Mouse (Mus musculus): ENCODE results near the gene Abl2. TPM values are rescaled to one million over a fixed set of nuclear protein-coding genes. Genes with fewer than 3 reads are reported as not detected.

Abl2 gene
- total and polyA plus RNA-seq, 3 experiments, result 10.0 to 19.8 (median 15.5) TPM

GRCm38 (mm10) chr1:156593267-156593666 lies 34.7 kb downstream of the Abl2 start:
- Histone ChIP-seq H3K27me3 (replicated peaks) (no peaks in the 10 kb centered on the region), H3K4me3 (replicated peaks in 1 of 3; ENCODE audit: low read depth in 2 of 3, low read length in 2 of 3, poor library complexity in 1 of 3) (no peak overlapping the region), H3K27ac (ENCODE audit: insufficient read depth, low read depth) (no peak overlapping the region), H3K36me3 (replicated peaks in 1 of 2; ENCODE audit: control insufficient read depth in 1 of 2, insufficient read depth in 1 of 2, low read length in 1 of 2) (peaks cover 0 to 17% of the 10 kb centered on the region in 2 experiments), H3K9ac (ENCODE audit: insufficient read depth, low read depth) (no peak overlapping the region), H3K9me3 (replicated peaks; ENCODE audit: low read length) (no peaks in the 10 kb centered on the region), H3K4me2 (ENCODE audit: insufficient read depth, low read depth, poor library complexity, severe bottlenecking) (no peak overlapping the region), H3K79me2 (replicated peaks; ENCODE audit: control insufficient read depth, extremely low read depth, insufficient read depth, poor library complexity, severe bottlenecking) (0 out of 2 replicates have a peak, but pooled peaks cover 4% of the 10 kb centered on the region), H3K4me1 (ENCODE audit: control insufficient read depth in 1 of 2, insufficient read depth in 2 of 2) (peaks cover 0 to 9% of the 10 kb centered on the region in 2 experiments; a peak in 3 of 4 replicates)
- dilution Hi-C loops (cut with MboI; ENCODE audit: extremely low pct_ligation_motif_present, extremely low pct_unique_long_range_greater_than_20kb, low sequenced_read_pairs) (no loop called here), in situ Hi-C loops (cut with MboI; ENCODE audit: low pct_ligation_motif_present, low pct_unique_long_range_greater_than_20kb, low sequenced_read_pairs) (no loop called here)
- no peak for DNase-seq (ENCODE audit: extremely low read depth)
- TF ChIP-seq BHLHE40 (IDR thresholded peaks at IDR 0.05; ENCODE audit: low read depth, low read length) (no peak), NELFE (IDR thresholded peaks at IDR 0.05; ENCODE audit: low read depth, low read length) (no peak), UBTF (IDR thresholded peaks at IDR 0.05; ENCODE audit: low read depth, low read length) (no peak), PAX5 (IDR thresholded peaks at IDR 0.05; ENCODE audit: low read length) (no peak), ELF1 (IDR thresholded peaks at IDR 0.05; ENCODE audit: low read depth, low read length) (no peak), MAFK (IDR thresholded peaks at IDR 0.05; ENCODE audit: insufficient replicate concordance, low read length) (no peak), POLR2AphosphoS2 (IDR thresholded peaks at IDR 0.05; ENCODE audit: low read depth, low read length) (no peak), USF2 (conservative IDR thresholded peaks at IDR 0.05; ENCODE audit: low read depth, low read length) (no peak), MXI1 (IDR thresholded peaks at IDR 0.05; ENCODE audit: low read depth, low read length) (no peak), TBP (conservative IDR thresholded peaks at IDR 0.05; ENCODE audit: low read depth, low read length) (no peak), IRF4 (IDR thresholded peaks at IDR 0.05; ENCODE audit: low read depth, low read length) (no peak), CHD2 (IDR thresholded peaks at IDR 0.05; ENCODE audit: low read length) (no peak), POLR2A (IDR thresholded peaks at IDR 0.05; ENCODE audit: low read depth, low read length) (no peak), RAD21 (IDR thresholded peaks at IDR 0.05; ENCODE audit: low read depth, low read length) (no peak), SIN3A (IDR thresholded peaks at IDR 0.05; ENCODE audit: low read length) (no peak), ZC3H11A (IDR thresholded peaks at IDR 0.05; ENCODE audit: low read depth, low read length) (no peak), E2F4 (IDR thresholded peaks at IDR 0.05; ENCODE audit: insufficient replicate concordance, low read depth, low read length) (no peak), MAZ (IDR thresholded peaks at IDR 0.05; ENCODE audit: low read depth, low read length) (no peak), RCOR1 (conservative IDR thresholded peaks at IDR 0.05; ENCODE audit: low read depth, low read length) (no peak)

GRCm38 (mm10) chr1:156597089-156597488 lies 38.5 kb downstream of the Abl2 start:
- dilution Hi-C loops (cut with MboI; ENCODE audit: extremely low pct_ligation_motif_present, extremely low pct_unique_long_range_greater_than_20kb, low sequenced_read_pairs), result no loop called here
- Histone ChIP-seq H3K36me3 (replicated peaks in 1 of 2; ENCODE audit: control insufficient read depth in 1 of 2, insufficient read depth in 1 of 2, low read length in 1 of 2) (peaks cover 0 to 10% of the 10 kb centered on the region in 2 experiments), H3K4me2 (ENCODE audit: insufficient read depth, low read depth, poor library complexity, severe bottlenecking) (no peak overlapping the region), H3K4me1 (ENCODE audit: control insufficient read depth in 1 of 2, insufficient read depth in 2 of 2) (peaks cover 0 to 13% of the 10 kb centered on the region in 2 experiments; a peak in 3 of 4 replicates), H3K9ac (ENCODE audit: insufficient read depth, low read depth) (no peak overlapping the region), H3K79me2 (replicated peaks; ENCODE audit: control insufficient read depth, extremely low read depth, insufficient read depth, poor library complexity, severe bottlenecking) (peaks cover 6% of the 10 kb centered on the region; the same call in 1 of the 2 replicates), H3K27ac (ENCODE audit: insufficient read depth, low read depth) (no peak overlapping the region), H3K4me3 (replicated peaks in 1 of 3; ENCODE audit: low read depth in 2 of 3, low read length in 2 of 3, poor library complexity in 1 of 3) (no peak overlapping the region), H3K9me3 (replicated peaks; ENCODE audit: low read length) (no peaks in the 10 kb centered on the region), H3K27me3 (replicated peaks) (no peaks in the 10 kb centered on the region)
- TF ChIP-seq USF1 (IDR thresholded peaks at IDR 0.05; ENCODE audit: low read depth, low read length), result no peak
- no peak for TF ChIP-seq ETS1 (conservative IDR thresholded peaks at IDR 0.05; ENCODE audit: low read depth, low read length)
- TF ChIP-seq SMC3 (IDR thresholded peaks at IDR 0.05; ENCODE audit: low read depth, low read length), result no peak
- no peak for TF ChIP-seq POLR2AphosphoS2 (IDR thresholded peaks at IDR 0.05; ENCODE audit: low read depth, low read length)
- TF ChIP-seq NELFE (IDR thresholded peaks at IDR 0.05; ENCODE audit: low read depth, low read length), result no peak
- no peak for TF ChIP-seq SIN3A (IDR thresholded peaks at IDR 0.05; ENCODE audit: low read length)
- no peak for TF ChIP-seq NRF1 (IDR thresholded peaks at IDR 0.05; ENCODE audit: low read depth, low read length)
- TF ChIP-seq MEF2A (IDR thresholded peaks at IDR 0.05; ENCODE audit: borderline replicate concordance, low read depth, low read length), result no peak
- TF ChIP-seq ZC3H11A (IDR thresholded peaks at IDR 0.05; ENCODE audit: low read depth, low read length), result no peak
- TF ChIP-seq POLR2A (IDR thresholded peaks at IDR 0.05; ENCODE audit: low read depth, low read length), result no peak
- TF ChIP-seq CTCF (conservative IDR thresholded peaks at IDR 0.05 in 1 of 2, IDR thresholded peaks at IDR 0.05 in 1 of 2; ENCODE audit: low read depth in 2 of 2, low read length in 2 of 2), result no peak
- no peak for TF ChIP-seq CHD1 (IDR thresholded peaks at IDR 0.05; ENCODE audit: low read depth, low read length)
- TF ChIP-seq E2F4 (IDR thresholded peaks at IDR 0.05; ENCODE audit: insufficient replicate concordance, low read depth, low read length), result no peak
- TF ChIP-seq UBTF (IDR thresholded peaks at IDR 0.05; ENCODE audit: low read depth, low read length), result no peak
- TF ChIP-seq ZKSCAN1 (IDR thresholded peaks at IDR 0.05; ENCODE audit: borderline replicate concordance, low read depth, low read length), result no peak
- TF ChIP-seq RCOR1 (conservative IDR thresholded peaks at IDR 0.05; ENCODE audit: low read depth, low read length), result no peak
- TF ChIP-seq MYC (IDR thresholded peaks at IDR 0.05; ENCODE audit: low read depth, low read length), result no peak
- TF ChIP-seq ZNF384 (IDR thresholded peaks at IDR 0.05; ENCODE audit: low read depth, low read length), result no peak
- no peak for TF ChIP-seq TCF12 (IDR thresholded peaks at IDR 0.05; ENCODE audit: low read depth, low read length)
- no peak for DNase-seq (ENCODE audit: extremely low read depth)
- in situ Hi-C loops (cut with MboI; ENCODE audit: low pct_ligation_motif_present, low pct_unique_long_range_greater_than_20kb, low sequenced_read_pairs), result no loop called here
